Mouse (Mus musculus) cortical plate, adult 2 months (tissue): ENCODE measurements around the gene Cyp8b1. TPM values are rescaled to one million over a fixed set of nuclear protein-coding genes. Genes with fewer than 3 reads are reported as not detected.

ENCODE experiments used
- H3K27ac ChIP-seq: fragments of 200-500 bp; 2 replicates; pipeline ENCODE4 v1.5.1; 2012; ENCODE audit warnings: low read length, control low read depth, inconsistent platforms; ENCODE audit not compliant: insufficient read depth
- H3K4me1 ChIP-seq: fragments of 200-500 bp; 2 replicates; pipeline ENCODE4 v1.6.1; 2011; ENCODE audit warnings: low read length; ENCODE audit not compliant: control insufficient read depth, insufficient read depth
- H3K4me3 ChIP-seq: fragments of 200-500 bp; 2 replicates; pipeline ENCODE4 v1.5.1; 2011; ENCODE audit warnings: mild to moderate bottlenecking, low read length, control low read depth; ENCODE audit not compliant: insufficient read depth
- CTCF ChIP-seq: fragments of 200-500 bp; IDR thresholded peaks from 2 replicates; pipeline ENCODE4 v1.5.1; 2011; ENCODE audit warnings: mild to moderate bottlenecking, control low read depth, low read length; ENCODE audit not compliant: insufficient read depth; ENCODE audit errors: extremely low read depth
- POLR2A ChIP-seq: fragments of 200-500 bp; IDR thresholded peaks from 2 replicates; pipeline ENCODE4 v1.6.1; 2011; ENCODE audit warnings: mild to moderate bottlenecking, low read length, control low read depth; ENCODE audit not compliant: insufficient read depth; ENCODE audit errors: extremely low read depth
- polyA plus RNA-seq: library from polyadenylated mRNA; depleted of rRNA; stranded (reverse); fragments of >200 nt; gene quantifications from 2 replicates; pipeline ENCODE4 v1.2.3, GENCODE M21; 2012; rRNA removed

The Cyp8b1 gene
- polyA plus RNA-seq, 1 experiment: not detected

- Histone ChIP-seq H3K4me1 (peaks cover 1% of the 10 kb centered on the region; the same call in 1 of the 2 replicates), H3K27ac (no peak overlapping the region), H3K4me3 (no peak overlapping the region)
- peak; percentile 82 for TF ChIP-seq CTCF
- no peak for TF ChIP-seq POLR2A
Observed at GRCm38 (mm10) chr9:121877052-121877740, 38.9 kb downstream of the Cyp8b1 start.

GRCm38 (mm10) chr9:121873578-121873977 lies 42.5 kb downstream of the Cyp8b1 start:
- no peak overlapping the region for H3K27ac ChIP-seq
- peaks cover 1% of the 10 kb centered on the region; the same call in 1 of the 2 replicates for H3K4me1 ChIP-seq
- H3K4me3 ChIP-seq: no peak overlapping the region
- TF ChIP-seq POLR2A (no peak), CTCF (no peak)

DNA sequence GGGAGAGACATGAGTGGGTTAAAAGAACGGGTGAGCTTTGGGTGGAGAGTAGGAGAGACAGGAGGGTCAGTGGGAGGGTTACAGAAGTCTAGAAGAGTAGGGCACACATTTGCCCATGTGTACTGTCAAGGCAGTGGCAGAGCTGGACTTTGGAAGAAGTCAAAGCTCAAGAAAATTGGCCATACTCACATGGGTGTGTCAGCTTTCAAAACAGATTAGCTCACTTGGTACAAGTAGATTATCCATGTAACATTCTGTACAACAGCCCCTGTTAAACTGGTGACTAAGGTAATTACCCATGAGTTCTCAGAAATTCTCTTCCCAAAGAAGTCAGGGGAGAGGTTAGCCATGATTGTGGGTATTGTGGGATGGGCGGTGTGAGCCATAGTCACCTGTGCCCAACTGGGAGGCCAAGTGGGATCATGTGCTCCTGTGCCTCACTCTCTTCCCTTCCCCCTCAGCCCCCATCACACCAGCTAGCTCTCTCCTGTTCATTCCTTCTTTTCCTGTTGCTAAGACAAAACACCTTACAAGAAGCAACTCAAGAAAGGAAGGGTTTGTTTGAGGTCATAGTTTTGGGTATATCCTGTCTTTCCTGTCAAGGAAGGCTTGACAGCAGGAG lies 43.9 kb downstream of the Cyp8b1 start:
- H3K4me1 ChIP-seq: peaks cover 1% of the 10 kb centered on the region; the same call in 1 of the 2 replicates
- no peak for TF ChIP-seq POLR2A
- no peak for TF ChIP-seq CTCF
- no peak overlapping the region for H3K27ac ChIP-seq
- H3K4me3 ChIP-seq: no peak overlapping the region

- TF ChIP-seq CTCF: no peak
- no peak for TF ChIP-seq POLR2A
- H3K27ac ChIP-seq: no peak overlapping the region
- H3K4me3 ChIP-seq: no peak overlapping the region
- no peaks in the 10 kb centered on the region for H3K4me1 ChIP-seq
Observed at GRCm38 (mm10) chr9:121869973-121870515, 46.1 kb downstream of the Cyp8b1 start.

GRCm38 (mm10) chr9:121869432-121869831 lies 46.7 kb downstream of the Cyp8b1 start:
- H3K4me1 ChIP-seq: no peaks in the 10 kb centered on the region

GRCm38 (mm10) chr9:121868236-121868635 lies 47.9 kb downstream of the Cyp8b1 start:
- Histone ChIP-seq H3K27ac (no peak overlapping the region), H3K4me1 (no peaks in the 10 kb centered on the region), H3K4me3 (no peak overlapping the region)
- TF ChIP-seq POLR2A (no peak), CTCF (no peak)

More at GRCm38 (mm10) chr9:121869432-121869831, 46.7 kb downstream of the Cyp8b1 start:
- no peak for TF ChIP-seq POLR2A
- TF ChIP-seq CTCF: no peak
- Histone ChIP-seq H3K27ac (no peak overlapping the region), H3K4me3 (no peak overlapping the region)

DNA sequence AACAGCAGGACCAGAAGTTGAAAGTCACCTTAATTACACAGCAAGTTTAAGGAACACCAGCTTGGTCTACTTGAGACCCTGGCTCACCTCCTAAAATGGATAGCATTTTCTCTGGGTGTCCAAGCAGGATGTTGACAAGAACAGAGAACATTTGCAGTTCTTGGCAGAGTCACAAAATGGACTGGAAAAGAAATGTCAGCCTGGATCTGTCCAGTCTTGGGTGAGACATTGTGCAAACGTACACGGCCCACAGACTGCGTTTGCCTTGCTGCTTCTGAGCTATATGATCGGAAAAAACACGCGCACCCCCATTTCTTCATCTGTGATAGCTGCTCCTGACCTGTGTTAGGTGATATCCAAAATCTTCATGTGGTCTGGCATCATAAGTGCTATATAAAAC lies 48.5 kb downstream of the Cyp8b1 start:
- Histone ChIP-seq H3K27ac (no peak overlapping the region), H3K4me3 (no peak overlapping the region), H3K4me1 (no peaks in the 10 kb centered on the region)
- TF ChIP-seq POLR2A (no peak), CTCF (no peak)

DNA sequence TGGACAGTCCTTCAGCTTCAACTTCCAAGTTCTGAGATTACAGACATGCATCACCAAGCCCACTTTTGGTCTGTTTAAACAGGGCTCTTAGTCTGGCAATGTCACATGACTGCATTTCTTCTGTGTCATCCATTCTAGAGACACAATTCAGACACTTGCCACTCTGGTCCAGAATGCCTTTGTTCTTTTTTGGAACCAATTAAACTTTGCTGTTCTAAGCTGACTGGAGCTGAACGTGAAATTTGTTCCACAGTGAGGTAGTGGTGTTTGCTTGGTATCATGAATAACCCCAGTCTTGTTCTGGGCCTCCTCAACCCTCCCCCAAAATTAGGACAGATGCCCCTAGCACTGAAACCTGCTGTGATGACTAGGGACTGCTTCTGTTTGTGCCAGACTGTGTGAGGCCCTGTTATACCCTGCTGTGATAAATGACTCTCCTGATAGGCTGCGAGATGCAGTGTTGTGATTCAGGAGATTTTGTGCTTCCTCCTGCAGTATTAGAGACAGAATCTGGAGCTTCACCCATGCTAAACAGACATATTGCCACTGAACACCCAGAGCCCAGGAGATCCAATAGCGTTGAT lies 50.6 kb downstream of the Cyp8b1 start:
- TF ChIP-seq POLR2A (no peak), CTCF (no peak)
- Histone ChIP-seq H3K4me1 (no peaks in the 10 kb centered on the region), H3K27ac (no peak overlapping the region), H3K4me3 (no peak overlapping the region)

GRCm38 (mm10) chr9:121864837-121865236 lies 51.3 kb downstream of the Cyp8b1 start:
- TF ChIP-seq CTCF (no peak), POLR2A (no peak)

More at GRCm38 (mm10) chr9:121864837-121865236, 51.3 kb downstream of the Cyp8b1 start:
- H3K27ac ChIP-seq: no peak overlapping the region
- H3K4me1 ChIP-seq: no peaks in the 10 kb centered on the region
- H3K4me3 ChIP-seq: no peak overlapping the region

Other genes starting within 250 kb of the Cyp8b1 start
- 13.9 and 15.4 TPM in 2 replicates for gene Sec22c, start 210.8 kb downstream of the Cyp8b1 start, polyA plus RNA-seq
- 119 and 120 TPM in 2 replicates for gene Ss18l2, start 206.0 kb downstream of the Cyp8b1 start, polyA plus RNA-seq
- 127 and 133 TPM in 2 replicates for gene Nktr, start 197.1 kb downstream of the Cyp8b1 start, polyA plus RNA-seq
- gene Zfp651, start 157.0 kb downstream of the Cyp8b1 start, polyA plus RNA-seq: 97.8 and 115 TPM in 2 replicates
- gene Klhl40, start 138.7 kb downstream of the Cyp8b1 start, polyA plus RNA-seq: 6.6 and 8.7 TPM in 2 replicates
- 21.2 and 22.4 TPM in 2 replicates for gene Hhatl, start 123.8 kb downstream of the Cyp8b1 start, polyA plus RNA-seq
- 11.8 and 13.4 TPM in 2 replicates for gene Ccdc13, start 76.8 kb downstream of the Cyp8b1 start, polyA plus RNA-seq
- gene Higd1a, start 57.9 kb downstream of the Cyp8b1 start, polyA plus RNA-seq: 97.6 and 101 TPM in 2 replicates
- gene Ackr2, start 17.9 kb downstream of the Cyp8b1 start, polyA plus RNA-seq: 4.7 and 5.7 TPM in 2 replicates
- gene Fam198a, start 34.7 kb upstream of the Cyp8b1 start, polyA plus RNA-seq: 4.6 and 4.9 TPM in 2 replicates
- gene Pomgnt2, start 80.8 kb upstream of the Cyp8b1 start, polyA plus RNA-seq: 30.0 and 31.4 TPM in 2 replicates
- 78.6 and 79.6 TPM in 2 replicates for gene Snrk, start 201.0 kb upstream of the Cyp8b1 start, polyA plus RNA-seq